Mouse (Mus musculus): Measurements from ENCODE around the gene Ptpn22. TPM values are rescaled to one million over a fixed set of nuclear protein-coding genes. Genes with fewer than 3 reads are reported as not detected.
A peak's percentile ranks its signal among the peaks of the same experiment; 100 is the strongest.
"Not testable (repeated sequence)": the region's sequence is repeated elsewhere in the genome, so short reads cannot be mapped to it uniquely, and the experiment has no call there.

Ptpn22 gene
- polyA plus RNA-seq, 1 experiment from 2014 or later: 1.8 TPM

- H3K9ac ChIP-seq: no peak overlapping the region
Measured at GRCm38 (mm10) chr3:103839711-103840110, 19.9 kb upstream of the Ptpn22 start.

GRCm38 (mm10) chr3:103840195-103840594 lies 19.4 kb upstream of the Ptpn22 start:
- ATAC-seq (ENCODE audit: insufficient read depth, low FRiP score, low read depth); H3K4me2 ChIP-seq; H3K9me3 ChIP-seq; H3K9ac ChIP-seq; H3K27me3 ChIP-seq (replicated peaks); H3K27ac ChIP-seq; H3K4me1 ChIP-seq; H3K4me3 ChIP-seq (replicated peaks); H3K36me3 ChIP-seq: not testable (repeated sequence)
- 83% methylated on average over 3 of the region's 3 CpGs for WGBS

More at GRCm38 (mm10) chr3:103839711-103840110, 19.9 kb upstream of the Ptpn22 start:
- Histone ChIP-seq H3K36me3 (no peaks in the 10 kb centered on the region), H3K9me3 (no peaks in the 10 kb centered on the region), H3K27ac (no peak overlapping the region), H3K27me3 (replicated peaks) (no peaks in the 10 kb centered on the region), H3K4me3 (replicated peaks) (no peak overlapping the region), H3K4me2 (no peak overlapping the region), H3K4me1 (no peaks in the 10 kb centered on the region)
- no peak for ATAC-seq (ENCODE audit: insufficient read depth, low FRiP score, low read depth)
- 92% methylated on average over 6 of the region's 6 CpGs for WGBS

DNA sequence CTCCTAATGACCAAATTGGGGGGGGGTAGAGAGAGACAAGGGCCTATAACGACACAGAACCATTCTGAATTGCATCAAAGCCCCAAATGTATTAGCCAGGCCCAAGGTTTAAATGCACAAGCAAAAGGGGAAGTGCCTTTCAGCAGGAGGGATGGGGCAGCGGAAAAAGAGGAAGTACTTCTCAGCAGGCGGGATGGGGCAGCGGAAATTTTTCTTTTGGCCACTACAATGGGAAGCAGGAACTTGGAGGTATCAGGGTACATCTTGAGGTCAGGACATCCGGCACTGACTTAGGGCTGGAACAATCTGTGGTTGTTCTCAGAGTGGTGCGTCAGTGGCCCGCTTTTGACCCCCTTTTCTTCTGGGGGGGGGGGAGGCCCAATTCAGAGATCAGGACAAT lies 18.6 kb upstream of the Ptpn22 start:
- H3K4me2 ChIP-seq; ATAC-seq (ENCODE audit: insufficient read depth, low FRiP score, low read depth); H3K27ac ChIP-seq; H3K36me3 ChIP-seq; H3K27me3 ChIP-seq (replicated peaks); H3K4me1 ChIP-seq; H3K9me3 ChIP-seq; H3K9ac ChIP-seq; H3K4me3 ChIP-seq (replicated peaks): not testable (repeated sequence)
- WGBS: 86% methylated on average over 7 of the region's 7 CpGs

- whole genome bisulfite sequencing: 69% methylated on average over 9 of the region's 9 CpGs
- no peak overlapping the region for H3K27ac ChIP-seq
- ATAC-seq (ENCODE audit: insufficient read depth, low FRiP score, low read depth): no peak
- H3K4me3 ChIP-seq (replicated peaks): no peak overlapping the region
- H3K36me3 ChIP-seq: no peaks in the 10 kb centered on the region
- H3K4me2 ChIP-seq: no peak overlapping the region
- H3K9me3 ChIP-seq: no peaks in the 10 kb centered on the region
- H3K9ac ChIP-seq: no peak overlapping the region
- no peaks in the 10 kb centered on the region for H3K4me1 ChIP-seq
- H3K27me3 ChIP-seq (replicated peaks): no peaks in the 10 kb centered on the region
Measured at GRCm38 (mm10) chr3:103850644-103851363, 8.8 kb upstream of the Ptpn22 start.

- Histone ChIP-seq H3K4me1 (no peaks in the 10 kb centered on the region), H3K27me3 (replicated peaks) (no peaks in the 10 kb centered on the region), H3K4me3 (replicated peaks) (no peak overlapping the region), H3K27ac (no peak overlapping the region), H3K9me3 (no peaks in the 10 kb centered on the region), H3K9ac (no peak overlapping the region), H3K4me2 (no peak overlapping the region), H3K36me3 (no peaks in the 10 kb centered on the region)
- WGBS: 89% methylated on average over 6 of the region's 6 CpGs
- ATAC-seq (ENCODE audit: insufficient read depth, low FRiP score, low read depth): no peak
Measured at GRCm38 (mm10) chr3:103851481-103851880, 8.1 kb upstream of the Ptpn22 start.

GRCm38 (mm10) chr3:103851882-103852281 lies 7.7 kb upstream of the Ptpn22 start:
- 83% methylated on average over 8 of the region's 8 CpGs for whole genome bisulfite sequencing
- no peak overlapping the region for H3K9ac ChIP-seq
- no peak overlapping the region for H3K4me2 ChIP-seq
- no peaks in the 10 kb centered on the region for H3K27me3 ChIP-seq (replicated peaks)
- no peaks in the 10 kb centered on the region for H3K9me3 ChIP-seq
- no peaks in the 10 kb centered on the region for H3K36me3 ChIP-seq
- no peak overlapping the region for H3K4me3 ChIP-seq (replicated peaks)
- ATAC-seq (ENCODE audit: insufficient read depth, low FRiP score, low read depth): no peak
- no peaks in the 10 kb centered on the region for H3K4me1 ChIP-seq
- no peak overlapping the region for H3K27ac ChIP-seq

GRCm38 (mm10) chr3:103852565-103853299 lies 6.9 kb upstream of the Ptpn22 start:
- Histone ChIP-seq H3K4me2 (no peak overlapping the region), H3K27me3 (replicated peaks) (no peaks in the 10 kb centered on the region), H3K4me1 (no peaks in the 10 kb centered on the region), H3K9me3 (no peaks in the 10 kb centered on the region), H3K27ac (no peak overlapping the region), H3K36me3 (no peaks in the 10 kb centered on the region), H3K4me3 (replicated peaks) (no peak overlapping the region), H3K9ac (no peak overlapping the region)
- no peak for ATAC-seq (ENCODE audit: insufficient read depth, low FRiP score, low read depth)
- WGBS: 72% methylated on average over 3 of the region's 3 CpGs

DNA sequence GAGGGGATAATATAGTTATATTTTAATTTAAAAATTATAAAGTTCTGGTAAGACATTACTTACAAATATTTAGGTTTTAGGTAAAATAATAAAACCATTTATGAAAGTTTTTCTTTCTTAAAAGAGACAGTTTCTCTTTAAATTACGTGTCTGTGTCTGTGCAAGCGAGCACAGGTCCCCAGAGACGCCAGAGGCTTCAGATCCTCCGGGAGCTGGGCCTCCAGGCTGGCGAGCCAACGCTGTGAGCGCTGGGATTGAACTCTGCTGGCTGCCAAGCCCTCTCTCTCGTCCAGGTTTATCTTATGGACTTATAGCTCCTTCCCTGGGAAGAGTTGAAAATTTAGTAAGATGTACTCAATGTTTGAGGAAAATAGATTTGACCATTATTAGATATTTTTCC lies 5.8 kb upstream of the Ptpn22 start:
- WGBS: 65% methylated on average over 8 of the region's 8 CpGs
- H3K36me3 ChIP-seq: no peaks in the 10 kb centered on the region
- H3K9ac ChIP-seq: no peak overlapping the region
- no peaks in the 10 kb centered on the region for H3K4me1 ChIP-seq
- H3K9me3 ChIP-seq: no peaks in the 10 kb centered on the region
- H3K27me3 ChIP-seq (replicated peaks): no peaks in the 10 kb centered on the region
- no peak overlapping the region for H3K4me3 ChIP-seq (replicated peaks)
- no peak for ATAC-seq (ENCODE audit: insufficient read depth, low FRiP score, low read depth)
- no peak overlapping the region for H3K4me2 ChIP-seq
- H3K27ac ChIP-seq: no peak overlapping the region

DNA sequence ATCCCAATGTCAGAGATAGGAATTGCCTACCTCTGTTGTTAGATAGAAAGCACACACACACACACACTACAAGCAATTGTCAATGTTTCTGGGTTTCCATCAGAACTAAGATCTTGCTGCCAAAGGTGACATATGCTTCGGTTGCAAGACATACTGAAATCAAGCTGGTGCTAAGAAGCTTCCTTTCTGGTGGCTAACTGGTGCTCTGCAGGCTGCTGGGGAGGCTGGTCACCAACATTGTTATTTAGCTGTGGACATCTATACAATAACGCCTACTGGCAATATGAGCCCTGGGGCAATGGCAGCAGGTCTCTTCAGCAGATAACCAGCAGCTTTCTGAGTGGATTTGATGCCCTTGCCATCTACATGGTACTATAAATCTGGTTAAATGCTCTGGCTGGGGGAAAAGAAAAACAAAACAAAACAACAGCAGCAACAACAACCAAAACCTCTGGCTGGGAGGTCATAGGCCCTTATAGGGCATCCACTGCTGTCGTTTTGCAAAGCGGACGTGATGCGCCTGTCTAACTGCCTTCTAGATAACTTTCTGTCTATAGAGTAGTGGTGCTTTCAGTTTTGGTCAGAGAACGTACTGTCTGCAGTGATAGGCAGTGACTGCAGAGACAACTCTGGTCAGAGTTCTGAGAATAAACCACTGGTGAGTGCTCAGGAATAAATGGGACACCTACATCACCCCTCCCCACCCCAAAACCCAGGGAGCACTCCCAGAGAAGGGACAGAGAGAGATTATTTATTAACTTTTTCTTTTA lies 2.4 kb upstream of the Ptpn22 start:
- Histone ChIP-seq H3K27ac (no peak overlapping the region), H3K27me3 (replicated peaks) (no peaks in the 10 kb centered on the region), H3K9ac (no peak overlapping the region), H3K9me3 (no peaks in the 10 kb centered on the region), H3K4me1 (no peaks in the 10 kb centered on the region), H3K4me3 (replicated peaks) (no peak overlapping the region), H3K4me2 (no peak overlapping the region), H3K36me3 (no peaks in the 10 kb centered on the region)
- WGBS: 85% methylated on average over 7 of the region's 7 CpGs
- no peak for ATAC-seq (ENCODE audit: insufficient read depth, low FRiP score, low read depth)

DNA sequence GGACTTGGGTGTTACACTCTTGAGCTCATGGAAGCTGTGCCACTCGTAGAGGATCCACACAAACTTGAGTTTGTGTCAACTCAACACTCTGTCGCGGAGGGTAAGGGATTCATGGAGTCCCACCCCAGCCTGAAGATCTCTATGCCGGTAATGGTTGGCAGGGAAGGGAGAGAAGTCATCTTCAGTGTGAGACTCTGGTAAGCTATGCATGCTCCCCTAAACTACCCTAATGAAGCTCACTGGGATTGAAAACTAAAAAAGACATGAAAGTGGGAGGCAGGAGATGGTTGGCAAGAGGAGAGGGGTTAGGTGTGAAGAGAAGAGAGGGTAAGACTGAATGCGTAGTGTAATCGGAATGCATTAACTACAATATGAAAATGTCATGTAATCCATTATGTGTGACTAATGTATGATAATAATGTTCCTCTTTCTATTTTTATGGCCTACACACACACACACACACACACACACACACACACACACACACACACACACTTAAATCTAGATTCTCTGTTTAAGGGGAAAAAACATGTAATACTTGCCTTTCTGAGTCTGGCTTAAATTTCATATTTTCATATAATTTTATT lies 1.5 kb upstream of the Ptpn22 start:
- no peaks in the 10 kb centered on the region for H3K27me3 ChIP-seq (replicated peaks)
- no peaks in the 10 kb centered on the region for H3K36me3 ChIP-seq
- no peak overlapping the region for H3K4me2 ChIP-seq
- no peak for ATAC-seq (ENCODE audit: insufficient read depth, low FRiP score, low read depth)
- H3K9ac ChIP-seq: no peak overlapping the region
- H3K27ac ChIP-seq: no peak overlapping the region
- H3K4me3 ChIP-seq (replicated peaks): no peak overlapping the region
- H3K4me1 ChIP-seq: no peaks in the 10 kb centered on the region
- no peaks in the 10 kb centered on the region for H3K9me3 ChIP-seq
- WGBS: 91% methylated on average over 6 of the region's 6 CpGs

DNA sequence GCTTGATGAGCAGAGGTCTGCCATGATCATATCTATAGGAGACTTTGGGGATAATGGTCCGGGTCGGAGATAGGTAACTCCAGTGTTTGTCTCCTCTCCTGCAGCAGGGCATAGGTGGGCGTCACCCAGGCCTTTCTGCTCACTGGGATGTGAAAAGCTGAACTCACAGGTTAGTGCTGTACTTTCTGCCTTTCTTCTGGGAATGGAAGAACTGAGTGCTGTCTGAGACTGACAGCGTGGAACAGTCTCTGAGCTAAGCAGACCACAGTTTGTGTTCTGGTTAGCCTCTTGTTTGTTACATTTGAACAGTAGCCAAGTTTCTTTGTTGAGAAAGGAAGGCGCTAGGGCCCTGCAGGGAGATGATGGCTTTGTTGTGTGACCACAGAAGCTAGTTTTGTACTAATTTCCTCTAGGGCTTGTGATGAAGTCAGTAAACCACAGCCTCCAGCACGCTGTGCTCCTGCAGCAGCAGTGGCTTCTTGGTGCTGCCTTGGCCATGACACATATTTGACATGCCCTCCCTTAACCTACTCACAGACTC lies 326 bp downstream of the Ptpn22 start:
- WGBS: 56% methylated on average over 6 of the region's 6 CpGs

More for the DNA sequence above, 326 bp downstream of the Ptpn22 start:
- Histone ChIP-seq H3K9me3 (no peaks in the 10 kb centered on the region), H3K4me2 (no peak overlapping the region), H3K4me3 (replicated peaks) (no peak overlapping the region), H3K27ac (0 out of 2 replicates have a peak overlapping the region, but pooled peaks have one; percentile 9), H3K4me1 (no peaks in the 10 kb centered on the region), H3K36me3 (no peaks in the 10 kb centered on the region), H3K27me3 (replicated peaks) (no peaks in the 10 kb centered on the region), H3K9ac (no peak overlapping the region)
- ATAC-seq (ENCODE audit: insufficient read depth, low FRiP score, low read depth): no peak

Measured in stomach, embryonic 15.5 days (tissue).